Mouse (Mus musculus): ENCODE data around the gene Dedd2. TPM values are rescaled to one million over a fixed set of nuclear protein-coding genes. Genes with fewer than 3 reads are reported as not detected.

Dedd2 gene
- polyA plus RNA-seq, 1 experiment = 37.6 TPM

- H3K4me1 ChIP-seq (ENCODE audit: control insufficient read depth, insufficient read depth, low read length) = no peaks in the 10 kb centered on the region
- TF ChIP-seq CTCF (IDR thresholded peaks at IDR 0.05; ENCODE audit: insufficient read depth, low read length) = no peak
- TF ChIP-seq POLR2A (IDR thresholded peaks at IDR 0.05; ENCODE audit: borderline replicate concordance, extremely low read depth, low read depth, low read length) = no peak
- WGBS = 43% methylated on average over 5 of the region's 5 CpGs
Observed at GRCm38 (mm10) chr7:25172669-25173068, 47.7 kb downstream of the Dedd2 start.

GRCm38 (mm10) chr7:25170583-25170982 lies 49.8 kb downstream of the Dedd2 start:
- no peak for DNase-seq
- no peak for TF ChIP-seq POLR2A (IDR thresholded peaks at IDR 0.05; ENCODE audit: borderline replicate concordance, extremely low read depth, low read depth, low read length)
- TF ChIP-seq CTCF (IDR thresholded peaks at IDR 0.05; ENCODE audit: insufficient read depth, low read length) = no peak
- H3K4me1 ChIP-seq (ENCODE audit: control insufficient read depth, insufficient read depth, low read length) = no peaks in the 10 kb centered on the region
- H3K4me3 ChIP-seq (replicated peaks; ENCODE audit: extremely low read depth, low read depth, low read length) = no peak overlapping the region
- WGBS = 31% methylated on average over 3 of the region's 3 CpGs

More at GRCm38 (mm10) chr7:25172669-25173068, 47.7 kb downstream of the Dedd2 start:
- no peak overlapping the region for H3K4me3 ChIP-seq (replicated peaks; ENCODE audit: extremely low read depth, low read depth, low read length)
- DNase-seq = no peak

- DNase-seq = no peak
- Histone ChIP-seq H3K4me3 (replicated peaks; ENCODE audit: extremely low read depth, low read depth, low read length) (no peak overlapping the region), H3K4me1 (ENCODE audit: control insufficient read depth, insufficient read depth, low read length) (no peaks in the 10 kb centered on the region)
- TF ChIP-seq POLR2A (IDR thresholded peaks at IDR 0.05; ENCODE audit: borderline replicate concordance, extremely low read depth, low read depth, low read length) = no peak
- no peak for TF ChIP-seq CTCF (IDR thresholded peaks at IDR 0.05; ENCODE audit: insufficient read depth, low read length)
- 63% methylated on average over 5 of the region's 5 CpGs for WGBS
Observed at GRCm38 (mm10) chr7:25166106-25166505, 54.3 kb downstream of the Dedd2 start.

GRCm38 (mm10) chr7:25156158-25156648 lies 64.2 kb downstream of the Dedd2 start:
- H3K4me3 ChIP-seq (replicated peaks; ENCODE audit: extremely low read depth, low read depth, low read length) = no peak overlapping the region

GRCm38 (mm10) chr7:25155469-25156157 lies 64.8 kb downstream of the Dedd2 start:
- Histone ChIP-seq H3K4me3 (replicated peaks; ENCODE audit: extremely low read depth, low read depth, low read length) (no peak overlapping the region), H3K4me1 (ENCODE audit: control insufficient read depth, insufficient read depth, low read length) (no peaks in the 10 kb centered on the region)
- DNase-seq = no peak
- TF ChIP-seq POLR2A (IDR thresholded peaks at IDR 0.05; ENCODE audit: borderline replicate concordance, extremely low read depth, low read depth, low read length) (no peak), CTCF (IDR thresholded peaks at IDR 0.05; ENCODE audit: insufficient read depth, low read length) (no peak)
- WGBS = 12% methylated on average over 17 of the region's 17 CpGs

More at GRCm38 (mm10) chr7:25156158-25156648, 64.2 kb downstream of the Dedd2 start:
- DNase-seq = no peak
- WGBS = 22% methylated on average over 14 of the region's 14 CpGs
- H3K4me1 ChIP-seq (ENCODE audit: control insufficient read depth, insufficient read depth, low read length) = no peaks in the 10 kb centered on the region
- TF ChIP-seq CTCF (IDR thresholded peaks at IDR 0.05; ENCODE audit: insufficient read depth, low read length) (no peak), POLR2A (IDR thresholded peaks at IDR 0.05; ENCODE audit: borderline replicate concordance, extremely low read depth, low read depth, low read length) (no peak)

GRCm38 (mm10) chr7:25154648-25155047 lies 65.8 kb downstream of the Dedd2 start:
- Histone ChIP-seq H3K4me1 (ENCODE audit: control insufficient read depth, insufficient read depth, low read length) (no peaks in the 10 kb centered on the region), H3K4me3 (replicated peaks; ENCODE audit: extremely low read depth, low read depth, low read length) (no peak overlapping the region)
- TF ChIP-seq POLR2A (IDR thresholded peaks at IDR 0.05; ENCODE audit: borderline replicate concordance, extremely low read depth, low read depth, low read length) (no peak), CTCF (IDR thresholded peaks at IDR 0.05; ENCODE audit: insufficient read depth, low read length) (no peak)
- WGBS = 49% methylated on average over 4 of the region's 4 CpGs
- DNase-seq = no peak

- Histone ChIP-seq H3K4me1 (ENCODE audit: control insufficient read depth, insufficient read depth, low read length) (no peaks in the 10 kb centered on the region), H3K4me3 (replicated peaks; ENCODE audit: extremely low read depth, low read depth, low read length) (no peak overlapping the region)
- no peak for DNase-seq
- no peak for TF ChIP-seq CTCF (IDR thresholded peaks at IDR 0.05; ENCODE audit: insufficient read depth, low read length)
- TF ChIP-seq POLR2A (IDR thresholded peaks at IDR 0.05; ENCODE audit: borderline replicate concordance, extremely low read depth, low read depth, low read length) = no peak
- WGBS = 50% methylated on average over 7 of the region's 7 CpGs
Observed at GRCm38 (mm10) chr7:25153841-25154240, 66.6 kb downstream of the Dedd2 start.

GRCm38 (mm10) chr7:25151916-25152556 lies 68.4 kb downstream of the Dedd2 start:
- WGBS = 37% methylated on average over 10 of the region's 10 CpGs
- DNase-seq = no peak
- Histone ChIP-seq H3K4me1 (ENCODE audit: control insufficient read depth, insufficient read depth, low read length) (no peaks in the 10 kb centered on the region), H3K4me3 (replicated peaks; ENCODE audit: extremely low read depth, low read depth, low read length) (no peak overlapping the region)
- TF ChIP-seq POLR2A (IDR thresholded peaks at IDR 0.05; ENCODE audit: borderline replicate concordance, extremely low read depth, low read depth, low read length) (no peak), CTCF (IDR thresholded peaks at IDR 0.05; ENCODE audit: insufficient read depth, low read length) (no peak)

GRCm38 (mm10) chr7:25151009-25151408 lies 69.4 kb downstream of the Dedd2 start:
- H3K4me3 ChIP-seq (replicated peaks; ENCODE audit: extremely low read depth, low read depth, low read length) = no peak overlapping the region
- no peak for TF ChIP-seq POLR2A (IDR thresholded peaks at IDR 0.05; ENCODE audit: borderline replicate concordance, extremely low read depth, low read depth, low read length)
- no peak for TF ChIP-seq CTCF (IDR thresholded peaks at IDR 0.05; ENCODE audit: insufficient read depth, low read length)
- no peak for DNase-seq
- 4% methylated on average over 7 of the region's 7 CpGs for WGBS
- no peaks in the 10 kb centered on the region for H3K4me1 ChIP-seq (ENCODE audit: control insufficient read depth, insufficient read depth, low read length)

Measured in lung, adult 2 months (tissue).